ENCODE assay signal across 15 mouse cellular contexts in the genomic region with DNA sequence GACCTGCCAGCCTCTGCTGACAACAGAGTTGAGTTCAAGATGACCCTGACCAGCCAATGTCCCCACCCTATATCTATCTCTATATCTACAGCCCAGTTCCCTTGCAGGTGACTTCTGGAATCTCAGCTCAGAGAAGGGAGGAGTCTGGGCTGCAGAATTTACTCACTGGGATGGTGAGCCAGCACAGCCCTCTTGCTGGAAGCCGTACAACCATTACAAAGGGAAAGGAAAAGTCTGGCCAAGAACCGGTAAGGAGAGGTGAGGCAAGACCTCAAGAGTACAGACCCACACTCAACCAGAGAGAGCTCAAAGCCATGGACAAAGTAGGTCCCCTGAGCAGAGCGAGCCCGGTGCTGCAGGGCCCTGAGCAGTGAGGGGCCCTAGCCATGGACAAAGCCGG. TPM values are rescaled to one million over a fixed set of nuclear protein-coding genes. Genes with fewer than 3 reads are reported as not detected.
DNase-seq lines count a peak whose midpoint lies in the region; ATAC-seq and TF ChIP-seq lines count a peak whose summit lies in the region.
"Had no signal": no experiment of that assay in that cellular context is flagged by ENCODE, and none has a peak within 500 bp of the region (broad histone marks: within the 10 kb centered on the region; RNA-seq: fewer than 3 reads in every experiment).

No protein-coding gene starts in this region.

- H3K79me2 ChIP-seq in myocyte (ENCODE audit: control insufficient read depth, insufficient read depth), result no peaks in the 10 kb centered on the region

- no peak for DNase-seq in testis, postnatal 10 days (ENCODE audit: low spot score)
- no peak for DNase-seq in heart, postnatal 25 days (ENCODE audit: low spot score)
- DNase-seq in layer of hippocampus, postnatal 14 days (ENCODE audit: low spot score in 2 of 2), result no peak
- DNase-seq: cerebellum, adult 2 months; cerebellum, postnatal 10 days; forebrain, postnatal 0 days; gastrocnemius, postnatal 14 days had no signal

- no peaks in the 10 kb centered on the region for H3K9me3 ChIP-seq in intestine, embryonic 15.5 days
- H3K9me3 ChIP-seq in intestine, postnatal 0 days (ENCODE audit: control insufficient read depth), result no peaks in the 10 kb centered on the region
- H3K9me3 ChIP-seq: embryonic facial prominence, embryonic 10.5 days; forebrain, embryonic 13.5 days; heart, embryonic 13.5 days; hindbrain, embryonic 15.5 days had no signal

- TF ChIP-seq CTCF in intestine, postnatal 0 days (IDR thresholded peaks at IDR 0.05; ENCODE audit: low read depth), result no peak
- TF ChIP-seq CTCF in testis, adult 2 months (IDR thresholded peaks at IDR 0.05; ENCODE audit: control insufficient read depth, insufficient read depth, insufficient replicate concordance, low read depth, low read length), result no peak

- H3K27me3 ChIP-seq in intestine, embryonic 15.5 days (replicated peaks), result no peaks in the 10 kb centered on the region
- H3K27me3 ChIP-seq in intestine, postnatal 0 days (replicated peaks; ENCODE audit: control insufficient read depth, insufficient read depth, low read length), result no peaks in the 10 kb centered on the region
- no peaks in the 10 kb centered on the region for H3K27me3 ChIP-seq in testis, adult 2 months (ENCODE audit: control insufficient read depth, insufficient read depth, low read length)
- H3K27me3 ChIP-seq in myocyte (ENCODE audit: control insufficient read depth, insufficient read depth, insufficient read length), result no peaks in the 10 kb centered on the region
- H3K27me3 ChIP-seq: forebrain, embryonic 13.5 days; hindbrain, embryonic 15.5 days had no signal

- H3K4me3 ChIP-seq in intestine, embryonic 15.5 days (replicated peaks), result no peak overlapping the region
- no peak overlapping the region for H3K4me3 ChIP-seq in intestine, postnatal 0 days (ENCODE audit: low read depth, low read length)
- H3K4me3 ChIP-seq in testis, adult 2 months (ENCODE audit: control insufficient read depth, low read depth, low read length), result peak overlapping the region; percentile 26
- no peak overlapping the region for H3K4me3 ChIP-seq in myocyte
- H3K4me3 ChIP-seq: embryonic facial prominence, embryonic 10.5 days; forebrain, embryonic 13.5 days; heart, embryonic 13.5 days; hindbrain, embryonic 15.5 days had no signal

- 67% methylated on average over 5 of the region's 5 CpGs for WGBS in intestine, embryonic 15.5 days
- WGBS in intestine, postnatal 0 days, result 44% methylated on average over 5 of the region's 5 CpGs

- H3K36me3 ChIP-seq in intestine, embryonic 15.5 days, result no peaks in the 10 kb centered on the region
- H3K36me3 ChIP-seq in intestine, postnatal 0 days (ENCODE audit: control insufficient read depth, insufficient read depth), result no peaks in the 10 kb centered on the region
- H3K36me3 ChIP-seq in testis, adult 2 months (ENCODE audit: control insufficient read depth, insufficient read depth, low read length), result no peaks in the 10 kb centered on the region
- H3K36me3 ChIP-seq in myocyte (ENCODE audit: control insufficient read depth, insufficient read depth), result no peaks in the 10 kb centered on the region
- H3K36me3 ChIP-seq: heart, embryonic 13.5 days; hindbrain, embryonic 15.5 days had no signal

- peaks cover 39% of the 10 kb centered on the region for H3K4me1 ChIP-seq in intestine, embryonic 15.5 days (replicated peaks)
- peaks cover 4% of the 10 kb centered on the region; the same call in 1 of the 2 replicates for H3K4me1 ChIP-seq in intestine, postnatal 0 days (replicated peaks; ENCODE audit: control insufficient read depth, insufficient read depth, low read length)
- H3K4me1 ChIP-seq in testis, adult 2 months (ENCODE audit: control insufficient read depth, insufficient read depth, low read length), result peaks cover 11% of the 10 kb centered on the region

- H3K27ac ChIP-seq in intestine, embryonic 15.5 days, result 0 out of 2 replicates have a peak overlapping the region, but pooled peaks have one; percentile 11
- H3K27ac ChIP-seq in intestine, postnatal 0 days (ENCODE audit: low read depth, low read length), result no peak overlapping the region
- no peak overlapping the region for H3K27ac ChIP-seq in testis, adult 2 months (ENCODE audit: control insufficient read depth, insufficient read depth, low read depth, low read length)
- H3K27ac ChIP-seq: embryonic facial prominence, embryonic 10.5 days; forebrain, embryonic 13.5 days; heart, embryonic 13.5 days; hindbrain, embryonic 15.5 days had no signal

- H3ac ChIP-seq in myocyte (ENCODE audit: control insufficient read depth, insufficient read length), result no peak overlapping the region

- ATAC-seq in intestine, embryonic 15.5 days, result no peak; the same call in 1 of the 2 replicates
- no peak for ATAC-seq in intestine, postnatal 0 days
- ATAC-seq: forebrain, embryonic 13.5 days; forebrain, postnatal 0 days had no signal

- intact Hi-C loops in heart, postnatal 25 days (cut with DNase I), result loop anchor here (5.0 kb wide), 1 partner anchor 140 kb away; no protein-coding TSS in a partner anchor

- no peak overlapping the region for H3K9ac ChIP-seq in intestine, embryonic 15.5 days
- H3K9ac ChIP-seq in intestine, postnatal 0 days (ENCODE audit: low read depth, low read length), result no peak overlapping the region
- H3K9ac ChIP-seq: forebrain, embryonic 13.5 days; forebrain, postnatal 0 days; heart, embryonic 13.5 days; hindbrain, embryonic 15.5 days had no signal

- TF ChIP-seq POLR2A in testis, adult 2 months (IDR thresholded peaks at IDR 0.05; ENCODE audit: control insufficient read depth, low read depth, low read length), result no peak
- no peak for TF ChIP-seq POLR2A in myocyte (IDR thresholded peaks at IDR 0.05; ENCODE audit: insufficient read length, low read depth)

- H3K4me2 ChIP-seq in intestine, embryonic 15.5 days (replicated peaks), result no peak overlapping the region
- H3K4me2 ChIP-seq in intestine, postnatal 0 days (replicated peaks; ENCODE audit: low read depth), result no peak overlapping the region
- peak overlapping the region; percentile 44 for H3K4me2 ChIP-seq in myocyte (ENCODE audit: low read depth)
- H3K4me2 ChIP-seq: forebrain, embryonic 13.5 days; heart, embryonic 13.5 days; hindbrain, embryonic 15.5 days had no signal

TF ChIP-seq in myocyte, 11 proteins besides CTCF, POLR2A, EP300 and RAD21:
- TF ChIP-seq CEBPB (IDR thresholded peaks at IDR 0.05; ENCODE audit: insufficient read depth, poor library complexity, severe bottlenecking) (no peak), MYOD1 (IDR thresholded peaks at IDR 0.05; ENCODE audit: control insufficient read depth in 1 of 3, insufficient read length in 2 of 3, low read depth in 2 of 3) (no peak), SRF (IDR thresholded peaks at IDR 0.05; ENCODE audit: control insufficient read depth, insufficient read length, low read depth) (no peak), MYOG (IDR thresholded peaks at IDR 0.05; ENCODE audit: control insufficient read depth in 1 of 3, insufficient read depth in 1 of 3, insufficient read length in 2 of 3, low read depth in 2 of 3) (no peak), REST (IDR thresholded peaks at IDR 0.05; ENCODE audit: insufficient read depth, insufficient read length) (no peak), TCF3 (IDR thresholded peaks at IDR 0.05; ENCODE audit: insufficient read length, low read depth) (no peak), MAX (IDR thresholded peaks at IDR 0.05; ENCODE audit: low read depth) (no peak), E2F4 (IDR thresholded peaks at IDR 0.05; ENCODE audit: insufficient read depth) (no peak)
TF ChIP-seq in myocyte: peak in this region for 0.

RNA-seq across cellular contexts. Expression of a gene that starts 36.1 kb away (rescaled TPM):
- polyA plus RNA-seq in intestine, embryonic 15.5 days (2015; fragmentation: Nextera tagmentation; extraction: Ambion mirVana), result 13.9 and 15.3 TPM in 2 replicates
- polyA plus RNA-seq in intestine, postnatal 0 days (2015; fragmentation: Nextera tagmentation; extraction: Ambion mirVana), result 3.8 and 4.5 TPM in 2 replicates
- 1.1 and 1.2 TPM in 2 replicates for polyA plus RNA-seq in testis, adult 2 months (2012; rRNA removed)
- 8.5 TPM for polyA plus RNA-seq in myocyte (2012; fragmentation: generic; extraction: Trizol)
- total RNA-seq in heart, postnatal 25 days (2021), result 10 to 100 TPM; 65.1 to 66.4 TPM
- 10 to 100 TPM; 79.7 to 81.0 TPM for total RNA-seq in layer of hippocampus, postnatal 14 days (2021)

RNA-seq across cellular contexts. Expression of a gene that starts 36.2 kb away (rescaled TPM):
- polyA plus RNA-seq in intestine, embryonic 15.5 days (2015; fragmentation: Nextera tagmentation; extraction: Ambion mirVana), result 2.5 and 2.6 TPM in 2 replicates
- polyA plus RNA-seq in intestine, postnatal 0 days (2015; fragmentation: Nextera tagmentation; extraction: Ambion mirVana), result 1.5 and 1.8 TPM in 2 replicates
- 73.2 and 78.5 TPM in 2 replicates for polyA plus RNA-seq in testis, adult 2 months (2012; rRNA removed)
- 0.07 TPM for polyA plus RNA-seq in myocyte (2012; fragmentation: generic; extraction: Trizol)
- total RNA-seq in heart, postnatal 25 days (2021), result not detected
- total RNA-seq in layer of hippocampus, postnatal 14 days (2021), result 1 to 10 TPM; 3.3 to 5.1 TPM
- total RNA-seq: gastrocnemius, postnatal 14 days had no signal

Comparison
In these comparisons a context has a peak if more than half of its experiments do, and no peak if none do; other contexts are left out.
1. RNA of a gene that starts 36.2 kb away (polyA plus RNA-seq): 73.2 to 78.5 TPM in testis, adult 2 months; 2.5 to 2.6 TPM in intestine, embryonic 15.5 days, 1.5 to 1.8 TPM in intestine, postnatal 0 days and 0.07 TPM in myocyte (single experiment); every median in the first group is over 10 times any median in the second.